Mouse (Mus musculus) testis, adult 2 months (tissue): ENCODE data around the gene Acaca.

Experiments used
- CTCF ChIP-seq: fragments of 200-500 bp; IDR thresholded peaks from 2 replicates; pipeline ENCODE4 v1.5.1; 2012; ENCODE audit warnings: low read depth, mild to moderate bottlenecking, inconsistent platforms, low read length, moderate library complexity; ENCODE audit not compliant: control insufficient read depth, insufficient read depth, insufficient replicate concordance
- POLR2A ChIP-seq: fragments of 200-500 bp; IDR thresholded peaks from 2 replicates; pipeline ENCODE4 v1.6.1; 2012; ENCODE audit warnings: low read depth, mild to moderate bottlenecking, inconsistent platforms, low read length, moderate library complexity; ENCODE audit not compliant: control insufficient read depth

- TF ChIP-seq CTCF (peak; percentile 20; the same call in 1 of the 2 replicates), POLR2A (no peak)
These were observed 12.3 kb downstream of the Acaca start for GRCm38 (mm10) chr11:84141752-84142151.
